Mouse (Mus musculus) urinary bladder, adult 18-20 months (tissue): Measurements from ENCODE around the gene Slc43a3.

Source experiments
- DNase-seq, 2 experiments: peaks; one replicate each; pipeline ENCODE4 v3.0.0; 2022; ENCODE audit warnings: low spot score in 2 of 2, mixed read lengths in 2 of 2

Slc43a3 gene

DNA sequence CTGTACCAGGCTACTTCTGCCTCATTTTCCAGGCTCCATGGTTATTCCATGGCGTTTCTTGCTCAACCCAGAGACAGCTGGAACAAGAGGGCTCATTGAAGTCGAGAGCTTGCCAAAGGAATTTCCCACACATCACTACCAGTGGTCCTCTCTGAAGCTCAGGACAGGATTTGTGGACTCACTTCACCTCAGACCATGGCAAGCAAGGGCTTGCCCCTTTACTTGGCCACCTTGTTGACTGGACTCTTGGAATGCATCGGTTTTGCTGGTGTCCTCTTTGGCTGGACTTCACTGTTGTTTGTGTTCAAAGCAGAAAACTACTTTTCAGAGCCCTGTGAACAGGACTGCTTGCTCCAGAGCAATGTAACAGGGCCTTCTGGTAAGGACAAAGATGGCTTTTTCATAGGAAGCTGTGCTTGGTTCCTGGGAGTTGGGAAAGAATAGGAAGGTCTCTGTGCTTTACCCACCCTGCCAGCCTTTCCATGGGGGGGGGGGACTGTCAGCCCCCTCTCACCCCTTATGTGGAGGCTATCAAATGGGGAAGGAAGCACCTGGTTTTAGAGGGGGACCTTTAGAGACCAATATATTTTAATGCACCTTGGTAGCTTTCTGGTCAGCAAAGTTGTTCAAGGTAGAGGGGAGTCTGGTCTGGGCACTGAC, 1.2 kb downstream of the Slc43a3 start:
- DNase-seq, result no peak

DNA sequence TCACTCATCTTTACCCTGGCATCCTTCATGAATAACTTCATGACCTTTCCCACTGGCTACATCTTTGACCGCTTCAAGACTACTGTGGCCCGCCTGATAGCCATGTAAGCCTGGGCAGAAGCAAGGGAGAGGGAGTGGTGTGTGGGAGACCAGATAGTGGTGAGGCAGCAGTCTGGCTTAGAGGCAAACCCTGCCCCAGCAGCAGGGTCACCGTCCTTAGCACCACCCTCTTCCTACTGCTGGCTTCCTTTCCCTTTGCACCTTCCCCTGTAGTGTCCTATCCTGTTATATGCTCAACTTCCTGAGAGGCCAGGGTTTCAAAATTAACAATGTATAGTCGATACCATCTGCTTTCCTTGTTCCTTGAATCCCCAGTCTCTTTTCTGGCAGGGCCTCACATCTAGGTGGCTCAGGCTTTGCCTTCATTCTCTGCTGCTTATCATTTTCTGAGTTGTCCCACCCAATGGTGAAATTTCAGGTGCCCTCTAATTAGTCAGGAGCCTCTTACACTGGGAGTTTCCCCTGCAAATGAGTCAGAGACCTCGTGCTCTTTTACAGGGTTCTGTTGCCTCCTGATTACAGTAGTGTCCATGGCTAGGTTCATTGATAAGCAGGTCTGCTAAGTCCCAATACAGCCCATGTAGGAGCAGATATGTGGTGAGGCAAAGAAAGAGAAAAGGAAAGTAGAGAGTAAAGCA, 2.0 kb downstream of the Slc43a3 start:
- no peak for DNase-seq

DNA sequence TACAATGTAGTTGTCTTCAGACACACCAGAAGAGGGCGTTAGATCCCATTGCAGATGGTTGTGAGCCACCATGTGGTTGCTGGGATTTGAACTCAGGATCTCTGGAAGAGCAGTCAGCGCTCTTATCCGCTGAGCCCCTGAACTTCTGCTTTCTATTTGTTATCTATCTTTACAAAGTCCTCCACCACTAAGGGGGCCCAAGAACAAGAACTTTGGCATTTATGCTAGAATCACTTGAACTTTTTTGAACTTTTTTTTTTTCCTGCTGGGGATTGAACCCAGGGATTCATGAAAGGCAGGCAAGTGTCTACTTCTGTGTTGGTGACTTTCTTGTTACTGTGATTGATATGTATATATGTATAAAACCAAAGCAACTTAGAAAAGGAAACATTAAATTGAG, 2.9 kb downstream of the Slc43a3 start:
- DNase-seq, result no peak

DNA sequence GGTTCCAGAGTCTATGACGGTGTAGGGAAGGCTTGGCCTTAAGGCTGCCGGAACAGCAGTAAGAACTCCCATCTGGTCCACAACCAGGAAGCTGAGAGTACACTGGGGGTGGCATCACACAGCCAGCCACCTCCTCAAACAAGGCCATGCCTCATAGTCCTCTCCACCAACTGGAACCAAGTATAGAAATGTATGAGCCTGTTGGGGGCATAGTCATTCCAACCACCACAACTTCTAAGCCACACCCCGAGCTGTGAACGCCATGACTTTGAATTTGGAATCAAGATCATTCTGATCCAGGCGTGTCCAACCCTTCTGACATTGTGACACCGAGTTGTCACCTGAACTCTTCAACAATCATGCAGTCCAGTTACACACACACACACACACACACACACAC, 3.3 kb downstream of the Slc43a3 start:
- DNase-seq, result no peak

DNA sequence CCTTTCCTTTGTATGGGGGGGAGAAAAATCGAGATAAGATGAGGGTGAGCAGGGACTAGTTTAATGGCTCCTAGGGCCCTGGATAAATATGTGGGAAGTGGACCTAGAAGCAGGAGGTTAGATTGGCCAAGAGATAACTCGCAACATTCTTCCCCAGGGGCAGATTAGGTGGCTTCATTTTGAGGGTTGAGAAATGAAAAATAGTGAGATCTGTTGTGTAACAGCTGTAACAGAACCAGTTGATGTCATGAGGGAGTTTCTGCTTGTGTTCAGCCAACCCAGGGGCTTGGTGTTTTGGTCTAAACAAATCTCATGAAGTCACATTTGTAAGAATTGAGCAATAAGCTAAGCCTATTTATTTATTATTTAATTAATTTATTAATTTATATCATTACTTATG, 5.0 kb downstream of the Slc43a3 start:
- DNase-seq, result no peak

DNA sequence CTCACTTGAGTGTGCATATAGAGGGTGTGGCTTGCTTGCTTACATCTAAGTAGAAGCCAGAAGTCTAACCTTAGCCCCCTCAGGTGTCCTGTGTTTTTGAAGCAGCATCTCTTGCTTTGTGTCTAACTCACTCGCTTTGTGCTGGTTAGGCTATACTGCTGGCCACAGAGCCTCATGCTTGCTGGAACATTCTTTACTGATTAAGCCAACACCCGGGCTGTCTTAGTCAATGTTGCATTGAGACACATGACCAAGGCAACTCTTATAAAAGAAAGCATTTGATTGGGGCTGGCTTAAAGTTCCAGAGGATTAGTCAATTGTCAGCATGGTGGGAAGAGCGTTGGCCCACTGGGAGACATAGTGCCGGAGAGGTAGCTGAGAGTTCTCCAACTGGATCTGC, 5.4 kb downstream of the Slc43a3 start:
- no peak for DNase-seq

DNA sequence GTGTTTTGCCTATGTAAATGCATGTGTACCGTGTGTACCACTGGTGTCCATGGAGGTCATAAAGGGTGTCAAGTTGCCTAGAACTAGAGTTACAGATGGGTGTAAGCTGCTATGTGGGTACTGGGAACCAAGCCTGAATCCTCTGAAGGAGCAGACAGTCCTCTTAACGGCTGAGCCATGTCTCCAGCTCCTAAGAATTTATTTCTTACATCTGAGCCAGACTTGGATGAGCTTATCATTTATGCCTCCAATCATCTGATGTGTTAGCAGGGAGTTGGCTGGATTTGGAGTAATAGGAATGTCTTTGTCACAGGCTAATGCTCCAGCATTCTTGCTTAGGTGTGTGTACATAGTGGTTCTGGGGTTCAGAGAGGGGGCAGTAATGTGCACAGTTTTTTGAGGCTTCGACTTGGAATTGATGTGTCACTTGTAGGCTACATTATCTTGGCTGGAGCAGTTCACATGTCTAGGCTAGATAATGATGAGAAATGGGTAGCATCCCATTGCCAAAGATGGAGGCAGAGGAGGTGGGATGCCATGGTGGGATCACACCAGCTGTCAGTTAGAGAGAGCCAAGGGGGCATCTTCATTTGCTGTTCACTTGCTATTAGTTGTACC, 10.9 kb downstream of the Slc43a3 start:
- no peak for DNase-seq

DNA sequence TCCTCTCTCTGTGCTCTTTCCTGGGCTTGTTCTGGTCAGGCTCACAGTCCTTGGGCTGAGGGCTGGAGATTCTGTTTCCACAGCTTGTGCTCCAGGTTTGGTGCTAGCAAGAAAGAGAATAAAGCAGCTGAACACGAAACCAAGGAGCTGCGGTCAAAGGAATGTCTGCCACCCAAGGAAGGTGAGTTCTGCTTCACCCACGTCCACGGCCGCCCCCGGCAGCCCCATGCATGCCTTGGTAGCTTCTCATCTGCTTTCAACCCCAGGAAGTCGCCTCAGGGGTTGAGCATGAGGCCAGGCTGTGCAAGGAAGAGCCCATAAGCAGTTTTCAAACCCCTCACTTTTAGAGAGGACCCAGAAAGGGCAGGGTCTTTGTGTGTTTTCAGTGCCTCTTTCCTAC, 11.9 kb downstream of the Slc43a3 start:
- no peak for DNase-seq

DNA sequence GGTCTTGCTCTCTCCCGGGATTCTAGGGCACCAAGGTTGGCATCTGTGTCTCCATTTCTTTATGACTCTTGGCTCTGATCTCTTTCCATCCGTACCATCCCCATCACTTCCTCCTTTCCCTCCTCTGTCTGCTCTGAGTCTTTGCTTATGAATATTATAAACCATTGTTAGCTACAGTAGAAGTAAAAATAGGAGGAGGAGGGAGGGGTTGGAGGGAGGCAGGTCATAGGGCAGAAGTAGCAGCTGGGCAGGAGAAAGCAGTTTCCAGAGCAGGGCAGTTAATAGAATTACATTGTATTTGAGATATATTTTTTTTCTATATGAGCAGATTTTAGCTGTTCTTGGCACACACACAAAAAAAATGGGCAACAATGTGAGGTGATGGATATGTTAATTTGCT, 12.3 kb downstream of the Slc43a3 start:
- no peak for DNase-seq

DNA sequence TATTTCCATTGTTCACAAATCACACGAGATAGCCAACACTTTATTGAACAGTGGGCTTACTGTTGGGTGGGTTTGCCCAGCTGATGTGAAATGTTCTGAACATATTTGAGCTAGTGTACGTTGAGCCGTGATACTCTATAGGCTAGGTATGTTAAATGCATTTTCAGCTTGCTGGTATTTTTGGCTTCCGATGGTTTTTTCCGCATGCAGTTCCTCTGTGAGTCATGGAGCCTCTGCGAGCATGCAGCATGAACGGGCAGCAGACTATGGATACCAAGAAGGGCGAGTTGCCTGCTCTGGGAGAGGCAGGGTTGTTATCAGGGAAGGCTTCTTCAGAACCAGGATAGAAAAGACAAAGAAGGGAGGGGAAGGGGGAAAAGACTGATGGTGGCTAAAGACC, 14.6 kb downstream of the Slc43a3 start:
- DNase-seq, result no peak

DNA sequence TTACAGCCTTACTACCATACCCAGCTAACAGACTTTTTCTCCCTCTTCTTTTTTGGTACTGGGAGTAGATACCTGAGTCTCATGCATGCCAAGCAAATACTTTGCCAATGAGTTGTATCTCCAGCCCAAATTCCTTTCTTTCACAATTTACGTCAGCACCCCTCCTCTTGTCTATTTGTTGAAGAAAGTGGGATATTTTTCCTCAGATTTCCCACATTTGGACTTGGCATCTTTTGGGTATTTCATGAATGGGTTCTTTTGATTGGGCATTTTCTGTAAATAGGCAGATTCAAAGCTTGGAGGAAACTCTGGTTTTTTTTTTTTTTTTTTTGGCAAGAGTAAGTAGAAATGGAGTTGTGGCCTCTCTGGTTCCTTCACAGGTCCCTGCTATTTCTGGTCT, 15.9 kb downstream of the Slc43a3 start:
- no peak for DNase-seq

DNA sequence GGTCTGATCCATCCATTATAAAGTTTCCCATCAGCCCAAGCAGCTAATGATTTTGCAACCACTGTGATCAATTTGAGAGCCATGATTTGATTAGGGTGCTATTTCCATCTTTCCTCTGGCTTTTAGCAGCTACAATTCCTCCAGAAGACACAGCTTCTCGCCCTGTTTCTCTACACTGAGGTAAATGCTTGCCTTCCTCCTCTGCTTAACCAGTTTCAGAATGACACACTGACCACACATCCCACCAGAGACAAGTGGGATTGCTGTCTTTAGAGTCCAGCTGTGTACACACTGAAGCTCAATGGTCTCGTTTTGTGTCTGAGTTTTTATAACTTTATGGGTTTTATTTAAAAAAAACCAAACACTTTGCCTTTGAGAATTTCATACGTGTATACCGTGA, 16.3 kb downstream of the Slc43a3 start:
- DNase-seq, result no peak

DNA sequence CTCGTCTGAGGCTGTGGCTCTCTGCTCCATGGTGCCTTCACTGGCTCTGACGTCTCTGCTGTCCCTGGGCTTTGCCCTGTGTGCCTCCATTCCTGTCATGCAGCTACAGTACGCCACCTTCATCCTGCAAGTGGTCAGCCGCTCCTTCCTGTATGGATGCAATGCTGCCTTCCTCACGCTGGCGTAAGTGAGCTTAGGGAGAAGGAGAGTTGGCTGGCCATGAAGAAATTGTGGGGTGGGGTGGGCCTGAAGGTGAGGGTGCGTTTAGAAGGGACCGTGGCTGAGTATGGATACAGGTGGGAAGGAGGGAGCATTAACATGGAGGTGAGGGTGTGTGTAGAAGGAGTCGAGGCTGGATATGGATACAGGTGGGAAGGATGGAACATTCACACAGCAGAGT, 19.1 kb downstream of the Slc43a3 start:
- DNase-seq, result no peak

DNA sequence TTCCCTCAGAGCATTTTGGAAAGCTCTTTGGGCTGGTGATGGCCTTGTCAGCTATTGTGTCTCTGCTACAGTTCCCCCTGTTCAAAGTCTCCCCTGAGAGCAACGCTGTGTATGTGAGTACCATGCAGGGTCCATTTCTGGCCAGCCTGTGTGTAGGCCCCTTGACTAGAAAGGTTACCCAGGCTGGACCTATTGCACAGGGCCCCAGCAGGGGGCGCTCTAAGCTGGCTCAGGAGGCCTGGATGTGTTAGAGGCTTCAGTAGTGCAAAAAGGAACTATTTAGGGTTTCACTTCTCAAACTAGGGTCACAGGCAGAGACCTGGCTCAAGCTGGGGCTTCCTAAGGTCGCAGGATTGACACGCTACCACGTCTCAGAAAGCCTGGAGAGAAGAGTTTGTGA, 19.9 kb downstream of the Slc43a3 start:
- peak in 1 of 2 experiments; percentile 25 for DNase-seq

DNA sequence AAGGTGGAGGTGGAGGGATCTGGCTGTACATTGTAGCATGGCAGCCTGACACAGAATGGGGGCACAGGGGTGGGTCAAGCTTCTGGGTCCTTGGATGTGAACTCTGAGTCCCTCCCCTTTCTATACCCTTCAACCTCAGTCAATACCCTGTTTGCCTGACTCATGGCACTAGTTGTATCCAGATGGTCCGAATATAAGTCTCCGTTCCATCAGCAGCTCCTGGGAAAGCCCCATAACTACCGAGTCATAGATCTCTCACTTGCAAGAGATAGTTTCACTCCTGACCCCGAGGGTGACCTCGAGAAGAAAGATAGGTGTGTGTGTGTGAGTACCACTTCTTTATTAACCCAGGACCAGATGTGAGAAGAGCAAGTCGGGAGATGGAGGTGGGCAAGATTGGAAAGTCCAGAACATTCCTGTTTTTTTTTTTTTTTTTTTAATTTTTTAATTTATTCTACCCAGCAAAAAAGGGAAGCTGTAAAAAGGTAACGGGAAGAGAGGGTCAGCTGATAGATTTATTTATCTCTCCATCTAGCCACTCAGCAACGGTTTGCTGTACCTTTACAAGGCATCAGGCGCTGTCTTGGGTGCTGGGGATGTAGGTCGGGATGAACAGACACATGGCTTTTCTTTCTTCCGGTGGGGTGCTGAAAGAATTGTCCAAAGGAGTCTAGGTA, 22.3 kb downstream of the Slc43a3 start:
- DNase-seq, result no peak

DNA sequence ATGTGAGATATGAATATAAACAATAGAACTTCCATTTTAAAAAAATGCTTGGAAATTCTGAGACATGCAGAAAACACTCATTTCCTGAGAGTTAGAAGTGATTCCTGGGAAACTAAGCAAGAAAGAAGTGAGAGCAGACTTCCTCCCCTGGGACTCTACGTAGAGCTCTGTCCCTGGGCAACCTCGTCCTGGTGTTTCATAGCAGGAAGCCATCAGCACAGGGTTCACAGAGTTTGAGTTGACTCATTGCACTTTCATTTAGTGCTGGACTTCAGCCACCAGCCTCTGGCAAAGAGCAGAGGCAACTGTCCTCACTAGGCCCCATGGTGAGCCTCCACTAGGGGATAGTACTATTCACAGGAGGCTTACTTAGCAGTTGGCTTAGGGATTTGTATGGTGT, 24.9 kb downstream of the Slc43a3 start:
- DNase-seq, result peak in 1 of 2 experiments; percentile 29

DNA sequence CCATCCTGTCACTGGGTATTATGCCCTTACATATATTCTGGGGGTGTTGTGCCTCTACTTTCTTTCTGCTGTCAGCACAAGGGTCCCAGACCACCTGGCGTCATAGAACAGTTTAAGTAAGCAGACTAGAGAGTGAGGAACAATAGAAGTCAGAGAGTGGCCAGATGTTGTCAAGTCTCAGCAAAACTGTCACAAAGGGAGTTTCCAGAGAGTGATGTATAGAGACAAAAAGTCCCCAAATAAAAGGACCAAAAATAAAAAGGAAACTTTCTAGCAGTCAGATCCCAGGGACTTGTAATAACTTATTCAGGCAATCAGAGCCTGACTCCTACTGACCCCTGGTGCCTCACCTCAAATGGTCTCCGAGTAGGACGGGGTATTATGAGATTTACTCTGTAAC, 25.5 kb downstream of the Slc43a3 start:
- DNase-seq, result no peak

DNA sequence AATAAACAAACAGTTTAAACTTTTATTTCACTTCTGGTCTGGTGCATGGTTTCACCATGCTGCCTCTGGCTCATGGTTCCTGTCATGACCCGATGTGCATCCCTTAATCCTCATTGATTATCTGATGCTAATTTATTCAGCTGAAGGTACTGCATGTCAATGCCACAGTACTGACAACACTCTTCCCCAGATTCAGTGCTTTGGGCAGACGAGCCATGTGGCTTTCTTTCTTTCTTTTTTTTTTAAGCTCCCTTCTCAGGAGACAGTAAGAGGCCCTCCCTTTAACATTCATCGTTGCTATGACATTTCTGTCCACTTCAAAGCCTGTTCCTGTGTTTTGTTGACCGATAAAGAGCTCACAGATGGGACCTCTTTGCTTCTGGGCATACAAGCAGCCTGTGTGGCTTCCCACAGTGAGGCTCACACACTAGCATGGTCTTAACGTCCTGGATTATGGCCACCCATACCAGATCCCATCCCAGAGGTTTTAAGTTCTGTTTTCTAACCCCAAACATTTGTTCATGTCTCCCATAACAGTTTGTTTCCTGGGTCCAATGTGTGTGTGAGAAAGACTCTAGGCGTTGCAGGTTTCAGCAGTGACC, 26.6 kb downstream of the Slc43a3 start:
- no peak for DNase-seq

DNA sequence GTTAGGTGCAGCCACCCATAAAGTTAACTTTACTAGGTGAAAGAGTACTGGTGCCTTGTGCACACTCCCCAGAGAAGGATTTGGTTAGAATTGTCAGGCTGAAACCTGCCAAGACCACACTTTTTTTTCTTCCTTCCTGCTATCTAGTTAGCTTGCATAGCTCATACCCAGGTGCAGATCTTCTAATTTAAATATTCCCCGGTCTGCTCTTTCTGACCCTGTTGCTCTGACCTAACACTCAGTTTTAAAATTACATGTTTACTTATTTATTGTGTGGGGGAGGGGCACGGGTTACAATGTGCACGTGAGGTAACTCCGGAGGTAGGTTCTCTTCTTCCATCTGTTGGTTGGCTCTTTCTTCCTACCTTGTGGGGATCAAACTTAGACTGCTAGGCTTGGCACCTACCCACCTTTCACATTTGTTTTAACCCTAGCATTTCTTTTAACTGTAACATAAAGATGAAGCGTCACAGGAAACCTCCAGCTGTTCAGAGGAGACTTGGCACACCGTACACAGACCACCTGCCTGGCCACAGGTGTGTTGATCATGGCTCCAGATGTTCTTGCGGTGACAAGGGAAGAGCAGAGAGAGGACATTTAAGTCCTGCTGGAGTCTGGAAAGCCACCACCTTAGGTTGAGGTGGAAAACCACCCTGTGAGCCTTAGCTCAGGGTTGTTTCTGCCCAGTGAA, 27.9 kb downstream of the Slc43a3 start:
- no peak for DNase-seq

DNA sequence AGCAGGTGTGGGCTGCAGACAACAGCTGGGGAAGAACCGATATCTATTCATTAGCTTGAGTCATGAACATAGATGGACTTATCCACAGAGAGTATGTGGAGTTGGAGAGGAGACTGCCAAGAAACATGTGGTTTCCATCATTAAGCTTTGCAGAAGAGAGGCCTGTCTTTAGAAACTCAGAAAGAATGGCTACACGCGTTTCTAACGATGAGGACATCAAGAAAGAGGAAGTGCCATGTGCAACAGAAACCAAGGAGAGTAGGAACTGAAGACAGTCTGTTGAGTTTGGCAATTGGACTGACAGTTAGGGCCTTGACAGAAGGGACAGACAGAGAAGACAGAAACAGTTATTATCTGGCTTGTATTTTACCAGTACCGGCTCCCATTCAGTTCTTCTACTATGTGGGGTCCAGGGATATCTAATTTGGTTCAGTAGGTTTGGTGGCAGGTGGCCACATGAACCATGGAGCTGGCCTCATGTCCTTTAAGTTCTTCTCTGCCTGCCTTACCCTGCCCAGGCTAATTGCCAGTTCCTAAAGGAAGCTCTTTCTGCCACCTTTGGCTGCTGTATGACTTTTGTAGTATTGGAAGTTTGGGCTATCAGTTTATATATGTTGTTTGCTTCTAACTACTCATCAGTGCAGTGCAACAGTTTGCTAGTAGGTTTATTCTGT, 31.1 kb downstream of the Slc43a3 start:
- no peak for DNase-seq

DNA sequence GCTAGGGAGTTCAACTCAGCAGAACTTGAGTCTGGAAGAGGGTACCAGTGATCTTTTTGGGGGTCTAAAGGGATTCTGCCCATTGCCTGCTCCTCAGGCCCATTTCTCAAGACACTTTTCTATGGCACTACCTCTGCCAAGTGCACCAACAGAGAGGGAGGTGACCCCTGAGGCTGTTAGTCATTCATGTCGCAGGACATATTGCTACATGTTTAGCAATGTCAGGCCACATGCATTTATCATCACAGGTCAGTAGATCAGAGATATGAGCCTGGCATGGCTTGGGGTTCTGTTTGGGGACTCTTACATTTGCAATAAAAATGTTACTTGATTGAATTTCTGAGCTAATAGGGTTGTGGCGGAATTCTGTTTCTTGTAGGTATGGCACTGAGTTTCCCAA, 39.2 kb downstream of the Slc43a3 start:
- DNase-seq, result no peak
